Mouse (Mus musculus): ENCODE results near the gene Mob1a. TPM values are rescaled to one million over a fixed set of nuclear protein-coding genes. Genes with fewer than 3 reads are reported as not detected.
A peak's percentile ranks its signal among the peaks of the same experiment; 100 is the strongest.

Mob1a gene
- total RNA-seq (2015) = 163 and 172 TPM in 2 replicates
- total RNA-seq (2017) = 250 and 263 TPM in 2 replicates

GRCm38 (mm10) chr6:83325525-83326393 is at the start of gene Mob1a, which contains the start of gene Mthfd2:
Gene Mob1a, plus strand, starts transcription at chr6:83326016.
Gene Mthfd2, minus strand, starts transcription at chr6:83325908.
- ATAC-seq (ENCODE audit: poor library complexity, severe bottlenecking) = peak; percentile 91

- ATAC-seq (ENCODE audit: poor library complexity, severe bottlenecking) = no peak
These were observed 48.7 kb upstream of the Mob1a start for GRCm38 (mm10) chr6:83277151-83277550.

GRCm38 (mm10) chr6:83278881-83279280 is 46.9 kb upstream of the Mob1a start:
- no peak; the same call in 1 of the 2 replicates for ATAC-seq (ENCODE audit: poor library complexity, severe bottlenecking)

- ATAC-seq (ENCODE audit: poor library complexity, severe bottlenecking) = no peak
These were observed 45.4 kb upstream of the Mob1a start for GRCm38 (mm10) chr6:83280256-83280955.

- no peak for ATAC-seq (ENCODE audit: poor library complexity, severe bottlenecking)
These were observed 25.2 kb upstream of the Mob1a start for GRCm38 (mm10) chr6:83300447-83301229.

- ATAC-seq (ENCODE audit: poor library complexity, severe bottlenecking) = no peak
These were observed 24.5 kb upstream of the Mob1a start for GRCm38 (mm10) chr6:83301294-83301693.

GRCm38 (mm10) chr6:83302264-83302663 is 23.6 kb upstream of the Mob1a start:
- ATAC-seq (ENCODE audit: poor library complexity, severe bottlenecking) = no peak

GRCm38 (mm10) chr6:83309017-83309416 is 16.8 kb upstream of the Mob1a start:
- ATAC-seq (ENCODE audit: poor library complexity, severe bottlenecking) = no peak

GRCm38 (mm10) chr6:83311206-83311605 is 14.6 kb upstream of the Mob1a start:
- no peak for ATAC-seq (ENCODE audit: poor library complexity, severe bottlenecking)

- ATAC-seq (ENCODE audit: poor library complexity, severe bottlenecking) = no peak
These were observed 13.8 kb upstream of the Mob1a start for GRCm38 (mm10) chr6:83312021-83312420.

GRCm38 (mm10) chr6:83312514-83312913 is 13.3 kb upstream of the Mob1a start:
- no peak for ATAC-seq (ENCODE audit: poor library complexity, severe bottlenecking)

- ATAC-seq (ENCODE audit: poor library complexity, severe bottlenecking) = no peak
These were observed 10.5 kb upstream of the Mob1a start for GRCm38 (mm10) chr6:83315293-83315692.

- ATAC-seq (ENCODE audit: poor library complexity, severe bottlenecking) = no peak
These were observed 9.8 kb upstream of the Mob1a start for GRCm38 (mm10) chr6:83316022-83316421.

- ATAC-seq (ENCODE audit: poor library complexity, severe bottlenecking) = peak; percentile 92
These were observed 8.6 kb upstream of the Mob1a start for GRCm38 (mm10) chr6:83317108-83317741.

GRCm38 (mm10) chr6:83321927-83322326 is 3.9 kb upstream of the Mob1a start:
- no peak for ATAC-seq (ENCODE audit: poor library complexity, severe bottlenecking)

- ATAC-seq (ENCODE audit: poor library complexity, severe bottlenecking) = no peak
These were observed 3.0 kb upstream of the Mob1a start for GRCm38 (mm10) chr6:83322794-83323193.

GRCm38 (mm10) chr6:83323652-83324419 is 2.0 kb upstream of the Mob1a start:
- ATAC-seq (ENCODE audit: poor library complexity, severe bottlenecking) = no peak

- no peak for ATAC-seq (ENCODE audit: poor library complexity, severe bottlenecking)
These were observed 549 bp downstream of the Mob1a start for GRCm38 (mm10) chr6:83326394-83326736.

- ATAC-seq (ENCODE audit: poor library complexity, severe bottlenecking) = no peak
These were observed 945 bp downstream of the Mob1a start for GRCm38 (mm10) chr6:83326761-83327160.

Data from megakaryocyte, adult 5-6 weeks (primary cell).